Mouse (Mus musculus): ENCODE results near the gene Gm10762. TPM values are rescaled to one million over a fixed set of nuclear protein-coding genes. Genes with fewer than 3 reads are reported as not detected.

Gene Gm10762
- polyA plus RNA-seq, 1 experiment from 2014 or later, result 11.5 TPM

DNA sequence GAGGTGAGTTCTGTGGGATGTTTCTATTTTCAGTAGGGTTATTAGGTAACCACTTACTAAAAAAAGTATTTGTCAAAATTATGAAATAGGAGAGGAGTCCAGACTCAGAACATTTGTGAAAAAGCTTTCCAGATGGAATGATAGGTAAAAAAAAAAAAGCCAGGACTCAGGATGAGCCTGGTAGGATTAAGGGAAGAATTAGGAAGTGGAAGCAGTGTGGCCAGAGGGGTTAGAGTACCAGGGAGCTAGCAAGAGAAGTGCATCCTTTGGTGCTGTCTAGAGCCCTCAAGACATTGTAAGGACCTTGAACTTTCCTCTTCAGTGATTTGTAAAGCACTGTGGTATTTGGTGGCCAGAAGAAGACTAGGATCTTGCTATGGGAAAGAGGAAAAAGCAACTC, 4.8 kb upstream of the Gm10762 start:
- H3K36me3 ChIP-seq (ENCODE audit: control insufficient read depth, insufficient read depth, low read length), result no peaks in the 10 kb centered on the region
- no peaks in the 10 kb centered on the region for H3K27me3 ChIP-seq (ENCODE audit: control insufficient read depth, insufficient read depth, low read length)
- no peak overlapping the region for H3K27ac ChIP-seq (replicated peaks)
- DNase-seq (ENCODE audit: low spot score), result no peak
- H3K9me3 ChIP-seq (ENCODE audit: control insufficient read depth, low read length), result no peaks in the 10 kb centered on the region
- TF ChIP-seq CTCF (IDR thresholded peaks at IDR 0.05; ENCODE audit: low read depth), result no peak
- no peak for TF ChIP-seq EP300 (optimal IDR thresholded peaks at IDR 0.05)
- H3K4me3 ChIP-seq (ENCODE audit: low read depth, low read length), result no peak overlapping the region
- H3K4me1 ChIP-seq (replicated peaks; ENCODE audit: control insufficient read depth, insufficient read depth), result no peaks in the 10 kb centered on the region
- no peak overlapping the region for H3K9ac ChIP-seq (ENCODE audit: low read length)
- no peak overlapping the region for H3K4me2 ChIP-seq (replicated peaks; ENCODE audit: low read depth)
- no peak for ATAC-seq (ENCODE audit: low FRiP score, low TSS enrichment)

DNA sequence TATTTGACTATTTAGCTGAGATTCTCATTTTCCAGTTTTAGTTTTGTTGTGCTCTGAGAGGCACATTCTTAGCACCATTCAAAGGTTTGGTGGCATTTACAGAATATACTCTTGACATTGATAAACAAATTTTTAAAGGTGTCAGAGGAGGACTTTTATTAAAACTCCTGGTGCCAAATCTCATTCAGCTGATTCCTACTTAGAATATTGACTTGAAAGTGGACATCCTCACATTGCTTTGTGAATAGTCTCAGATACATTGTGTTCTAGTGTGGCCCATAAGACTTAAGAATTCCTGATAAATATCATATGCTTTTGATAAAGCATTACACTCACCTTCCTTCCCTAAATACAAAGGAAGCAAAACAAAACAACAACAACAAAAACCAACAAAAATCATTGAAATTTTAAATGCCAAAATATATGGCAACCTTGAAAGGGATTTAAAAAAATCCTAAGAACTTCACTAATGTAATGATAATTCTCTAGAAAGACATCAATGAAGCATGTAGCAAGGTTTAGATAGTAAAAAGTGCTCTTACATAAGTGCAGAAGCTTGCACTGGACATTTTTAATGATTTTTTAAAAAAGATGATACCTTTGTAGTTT, 1.1 kb upstream of the Gm10762 start:
- Histone ChIP-seq H3K4me2 (replicated peaks; ENCODE audit: low read depth) (peak overlapping the region; percentile 58), H3K9ac (ENCODE audit: low read length) (no peak overlapping the region), H3K27me3 (ENCODE audit: control insufficient read depth, insufficient read depth, low read length) (no peaks in the 10 kb centered on the region), H3K9me3 (ENCODE audit: control insufficient read depth, low read length) (no peaks in the 10 kb centered on the region), H3K4me1 (replicated peaks; ENCODE audit: control insufficient read depth, insufficient read depth) (no peaks in the 10 kb centered on the region), H3K36me3 (ENCODE audit: control insufficient read depth, insufficient read depth, low read length) (no peaks in the 10 kb centered on the region), H3K4me3 (ENCODE audit: low read depth, low read length) (peak overlapping the region; percentile 97), H3K27ac (replicated peaks) (no peak overlapping the region)
- ATAC-seq (ENCODE audit: low FRiP score, low TSS enrichment) (no peak), DNase-seq (ENCODE audit: low spot score) (no peak)
- TF ChIP-seq EP300 (optimal IDR thresholded peaks at IDR 0.05), result peak; percentile 18
- TF ChIP-seq CTCF (IDR thresholded peaks at IDR 0.05; ENCODE audit: low read depth), result no peak

DNA sequence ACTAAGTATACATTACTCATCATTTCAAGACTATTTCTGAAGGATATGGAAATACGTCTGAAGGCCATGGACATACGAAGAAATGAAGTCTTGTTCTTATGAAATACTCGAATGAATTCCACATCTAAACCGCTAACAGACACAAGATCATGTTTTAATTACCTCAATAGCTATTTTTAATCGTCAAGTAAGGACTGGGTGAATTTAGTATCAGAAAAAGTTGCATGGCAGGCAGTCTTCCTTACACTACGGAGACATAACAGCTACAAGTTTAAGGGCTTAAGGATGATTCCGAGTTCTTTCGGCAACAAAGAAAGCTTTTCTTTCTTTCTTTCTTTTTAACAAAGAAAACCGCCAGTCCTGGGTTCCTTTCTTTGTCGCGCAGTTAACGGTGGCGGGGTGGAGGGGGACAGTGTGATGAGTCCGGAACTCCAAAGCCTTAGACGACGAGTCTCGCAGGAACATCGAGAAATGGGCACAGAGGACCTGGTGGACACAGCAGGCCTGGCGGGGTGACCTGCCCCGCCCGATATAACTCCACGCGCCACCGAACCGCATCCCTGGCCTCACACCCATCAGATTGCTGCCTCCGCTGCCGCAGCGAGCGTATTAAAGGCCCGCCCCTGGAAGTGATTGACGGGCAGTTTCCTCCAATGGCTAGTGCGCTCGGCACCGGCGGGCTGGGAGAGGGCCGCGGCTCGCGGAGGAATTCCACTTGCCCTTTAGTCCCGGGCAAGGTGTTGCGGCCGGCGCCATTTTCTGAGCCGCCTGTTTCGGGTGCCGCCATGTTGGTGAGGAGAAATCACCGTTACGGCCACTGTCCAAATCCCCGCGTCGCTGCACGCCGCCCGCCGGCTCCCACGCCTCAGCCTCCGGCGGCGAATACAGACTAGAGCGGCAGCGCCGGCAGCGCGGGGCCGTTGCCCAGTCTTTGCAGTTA, 614 bp downstream of the Gm10762 start, which contains the start of gene Zc3h6:
Zc3h6 (plus strand) TSS at position 762 of the 940 bp plus-strand sequence.
- TF ChIP-seq CTCF (IDR thresholded peaks at IDR 0.05; ENCODE audit: low read depth), result no peak
- TF ChIP-seq EP300 (optimal IDR thresholded peaks at IDR 0.05), result peak; percentile 74
- WGBS, result under 1% methylated on average over 65 of the region's 65 CpGs
- H3K36me3 ChIP-seq (ENCODE audit: control insufficient read depth, insufficient read depth, low read length), result no peaks in the 10 kb centered on the region
- peak within 1 kb of the TSS; percentile 97 for H3K4me3 ChIP-seq (ENCODE audit: low read depth, low read length)
- H3K9ac ChIP-seq (ENCODE audit: low read length), result peak within 1 kb of the TSS; percentile 98
- H3K27ac ChIP-seq (replicated peaks), result peak within 1 kb of the TSS; percentile 99
- ATAC-seq (ENCODE audit: low FRiP score, low TSS enrichment) (peak; percentile 100), DNase-seq (ENCODE audit: low spot score) (peak; percentile 98)
- peak within 1 kb of the TSS; percentile 58 for H3K4me2 ChIP-seq (replicated peaks; ENCODE audit: low read depth)
- no peaks in the 10 kb centered on the region for H3K9me3 ChIP-seq (ENCODE audit: control insufficient read depth, low read length)
- no peaks in the 10 kb centered on the region for H3K27me3 ChIP-seq (ENCODE audit: control insufficient read depth, insufficient read depth, low read length)
- no peaks in the 10 kb centered on the region for H3K4me1 ChIP-seq (replicated peaks; ENCODE audit: control insufficient read depth, insufficient read depth)

DNA sequence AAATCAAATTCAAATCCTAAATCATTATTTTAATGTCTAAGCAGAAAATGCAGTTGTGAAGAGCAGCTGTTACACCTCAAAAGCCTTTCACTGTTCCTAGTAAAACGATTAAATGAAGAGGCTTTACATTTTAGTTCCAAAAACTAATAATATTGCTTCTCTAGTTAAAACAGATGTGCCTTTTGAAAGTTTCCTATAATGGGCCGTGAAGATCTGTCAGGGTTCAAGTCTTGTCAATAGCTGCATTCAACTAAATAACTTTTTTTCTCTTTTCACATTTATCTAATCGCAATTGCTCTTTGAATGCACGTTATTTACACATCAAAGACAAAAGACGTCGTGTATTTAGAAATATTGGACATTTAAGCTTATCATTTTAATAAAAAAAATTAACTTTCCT, 1.3 kb downstream of the Gm10762 start:
- Histone ChIP-seq H3K27me3 (ENCODE audit: control insufficient read depth, insufficient read depth, low read length) (no peaks in the 10 kb centered on the region), H3K36me3 (ENCODE audit: control insufficient read depth, insufficient read depth, low read length) (no peaks in the 10 kb centered on the region), H3K27ac (replicated peaks) (no peak overlapping the region), H3K4me2 (replicated peaks; ENCODE audit: low read depth) (peak overlapping the region; percentile 44), H3K9ac (ENCODE audit: low read length) (no peak overlapping the region), H3K4me3 (ENCODE audit: low read depth, low read length) (peak overlapping the region; percentile 97; the same call in 1 of the 2 replicates), H3K4me1 (replicated peaks; ENCODE audit: control insufficient read depth, insufficient read depth) (no peaks in the 10 kb centered on the region), H3K9me3 (ENCODE audit: control insufficient read depth, low read length) (no peaks in the 10 kb centered on the region)
- ATAC-seq (ENCODE audit: low FRiP score, low TSS enrichment), result no peak
- no peak for DNase-seq (ENCODE audit: low spot score)
- TF ChIP-seq CTCF (IDR thresholded peaks at IDR 0.05; ENCODE audit: low read depth) (no peak), EP300 (optimal IDR thresholded peaks at IDR 0.05) (no peak)
- WGBS, result 9% methylated on average over 6 of the region's 6 CpGs

DNA sequence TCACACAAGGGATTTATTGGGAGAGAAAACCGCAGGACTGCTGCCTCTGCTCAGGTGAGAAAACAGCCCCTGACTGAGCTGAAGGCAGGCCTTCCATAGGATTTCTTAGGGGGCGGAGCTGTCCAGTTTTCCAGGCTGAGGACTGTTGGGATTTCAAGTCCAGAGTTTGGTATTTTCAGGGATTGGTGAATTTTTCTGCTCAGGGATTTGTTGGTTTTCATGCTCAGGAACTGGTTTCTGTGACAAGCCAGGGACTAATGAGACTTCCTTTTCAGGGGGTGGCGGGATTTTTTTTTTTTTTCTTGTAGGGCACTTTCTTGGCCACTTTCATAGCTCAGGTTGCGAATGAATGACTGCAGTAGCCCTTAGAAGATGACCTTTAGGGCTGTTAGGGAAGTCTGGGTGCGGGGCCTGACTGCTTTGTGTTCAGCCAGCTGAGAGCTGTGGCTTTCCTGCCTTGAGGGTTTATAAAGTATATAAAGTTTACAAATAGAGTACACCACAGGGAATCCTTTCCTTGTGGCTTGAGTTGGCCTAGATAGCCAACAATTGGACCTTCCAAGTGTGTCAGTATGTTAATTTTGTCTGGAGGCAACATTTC, 1.9 kb downstream of the Gm10762 start:
- Histone ChIP-seq H3K4me2 (replicated peaks; ENCODE audit: low read depth) (no peak overlapping the region), H3K27ac (replicated peaks) (peak overlapping the region; percentile 36; the same call in 1 of the 2 replicates), H3K4me1 (replicated peaks; ENCODE audit: control insufficient read depth, insufficient read depth) (no peaks in the 10 kb centered on the region), H3K27me3 (ENCODE audit: control insufficient read depth, insufficient read depth, low read length) (no peaks in the 10 kb centered on the region), H3K9ac (ENCODE audit: low read length) (no peak overlapping the region), H3K9me3 (ENCODE audit: control insufficient read depth, low read length) (no peaks in the 10 kb centered on the region), H3K4me3 (ENCODE audit: low read depth, low read length) (no peak overlapping the region), H3K36me3 (ENCODE audit: control insufficient read depth, insufficient read depth, low read length) (no peaks in the 10 kb centered on the region)
- DNase-seq (ENCODE audit: low spot score) (no peak), ATAC-seq (ENCODE audit: low FRiP score, low TSS enrichment) (no peak)
- no peak for TF ChIP-seq CTCF (IDR thresholded peaks at IDR 0.05; ENCODE audit: low read depth)
- 58% methylated on average over 5 of the region's 5 CpGs for WGBS

Measured in stomach, postnatal 0 days (tissue).